Mouse (Mus musculus) lung, postnatal 0 days (tissue): Measurements from ENCODE around the gene Dusp9.

Source experiments
- CTCF ChIP-seq: IDR thresholded peaks from 2 replicates; pipeline ENCODE4 v1.5.1; 2016; ENCODE audit warnings: antibody characterized with exemption, mild to moderate bottlenecking
- EP300 ChIP-seq: IDR thresholded peaks from 2 replicates; pipeline ENCODE4 v1.6.1; 2016; ENCODE audit warnings: antibody characterized with exemption, mild to moderate bottlenecking, control low read depth

GRCm38 (mm10) chrX:73673968-73674661 lies 34.9 kb downstream of the Dusp9 start:
- TF ChIP-seq CTCF: no peak
- TF ChIP-seq EP300: no peak
